Mouse (Mus musculus) erythroblast, embryonic 14.5 days (primary cell): ENCODE measurements around the gene Eif4h.

Experiments used
- GATA1 ChIP-seq: IDR thresholded peaks from 2 replicates; pipeline ENCODE4 v1.6.1; 2012; ENCODE audit warnings: low read length, inconsistent platforms, mixed read lengths
- TAL1 ChIP-seq: IDR thresholded peaks from 3 replicates; pipeline ENCODE4 v1.6.1; 2012; ENCODE audit warnings: low read length, inconsistent platforms, mixed read lengths

GRCm38 (mm10) chr5:134672198-134672516 is 32.9 kb upstream of the Eif4h start:
- TF ChIP-seq GATA1 (no peak), TAL1 (no peak)
